Mouse (Mus musculus): ENCODE measurements around the gene Bex2.
"Not testable (repeated sequence)": the region's sequence is repeated elsewhere in the genome, so short reads cannot be mapped to it uniquely, and the experiment has no call there.

The Bex2 gene
- long read RNA-seq, experiment 1, transcript Bex2-201 (3 exons, 903 nt), result major isoform, 21 of 23 reads
- long read RNA-seq, experiment 1, partial matches to known transcripts, result 2 of 23 reads
- long read RNA-seq, experiment 1, other reads (novel, unspliced or antisense), result 0 of 23 reads
- long read RNA-seq, experiment 2, transcript Bex2-201 (3 exons, 903 nt), result major isoform, 34 of 36 reads
- long read RNA-seq, experiment 2, partial matches to known transcripts, result 1 of 36 reads
- long read RNA-seq, experiment 2, other reads (novel, unspliced or antisense), result 1 of 36 reads

DNA sequence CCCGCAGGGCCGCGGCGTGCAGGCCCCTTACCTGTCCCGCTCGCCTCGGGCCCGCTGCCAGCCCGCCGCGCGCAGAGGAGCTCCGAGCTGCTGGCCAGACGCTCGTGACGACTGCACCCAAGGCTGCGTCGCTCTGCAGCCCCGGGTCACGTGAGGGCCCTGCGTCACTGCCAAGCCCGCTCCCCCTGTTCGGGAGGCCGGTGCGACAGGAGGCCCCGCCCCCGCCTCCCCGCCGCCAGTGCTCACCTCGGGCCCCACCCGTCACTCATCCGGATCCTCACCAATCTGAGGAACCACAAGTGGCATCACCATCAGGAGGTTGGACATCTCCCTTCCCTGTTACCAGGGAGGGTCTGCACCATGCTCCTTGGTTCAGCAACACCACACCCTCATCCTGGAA is at the start of gene Bex2:
Gene Bex2, minus strand, starts transcription at position 217 of the 400 bp plus-strand sequence.
- intact Hi-C loops (cut with DNase I), result not testable (repeated sequence)

DNA sequence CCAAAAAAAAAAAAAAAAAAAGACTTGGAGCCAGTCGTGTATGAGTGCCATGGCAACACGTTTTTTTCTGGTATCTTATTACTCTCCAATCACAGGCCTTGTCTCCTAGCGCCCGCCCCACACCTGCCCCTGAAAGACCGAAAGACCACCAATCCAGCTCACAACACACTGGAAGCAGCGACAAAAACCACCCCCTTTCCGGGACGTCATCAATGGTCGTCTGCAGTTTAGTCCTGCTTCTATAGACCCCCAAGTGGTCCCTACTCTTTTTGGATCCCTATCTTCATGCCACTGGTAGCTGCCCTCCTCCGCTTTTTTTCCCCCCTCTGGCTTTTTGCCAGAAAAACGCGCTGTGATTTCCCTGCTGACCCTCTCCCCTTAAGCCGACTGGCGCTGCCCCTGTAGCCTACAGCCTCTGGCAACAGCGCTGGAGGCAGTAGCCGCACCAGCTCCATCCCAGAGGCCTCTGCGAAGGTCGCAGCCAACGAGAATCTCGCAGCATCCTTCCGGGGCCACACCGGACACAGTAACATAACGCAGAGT is 47.5 kb upstream of the Bex2 start:
- intact Hi-C loops (cut with DNase I), result no loop called here

DNA sequence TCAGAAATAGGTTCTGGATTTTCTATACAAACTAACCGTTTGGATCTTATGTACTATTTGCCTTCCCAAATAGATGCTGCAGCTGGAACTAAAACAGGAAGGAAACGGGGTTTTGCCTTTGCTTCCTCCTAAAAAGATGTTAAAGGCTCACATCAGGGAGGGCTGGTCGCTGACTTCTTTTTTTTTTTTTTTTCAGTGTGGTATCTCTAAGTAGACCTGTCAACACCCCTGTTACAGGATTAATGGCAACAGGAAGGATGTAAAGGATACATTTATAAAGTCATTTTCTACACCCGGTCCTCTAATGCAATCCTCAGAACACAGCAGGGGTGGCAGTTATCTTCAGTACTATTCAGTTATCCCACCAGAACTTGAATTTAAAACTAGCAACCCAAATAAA is 47.0 kb upstream of the Bex2 start:
- intact Hi-C loops (cut with DNase I), result no loop called here

DNA sequence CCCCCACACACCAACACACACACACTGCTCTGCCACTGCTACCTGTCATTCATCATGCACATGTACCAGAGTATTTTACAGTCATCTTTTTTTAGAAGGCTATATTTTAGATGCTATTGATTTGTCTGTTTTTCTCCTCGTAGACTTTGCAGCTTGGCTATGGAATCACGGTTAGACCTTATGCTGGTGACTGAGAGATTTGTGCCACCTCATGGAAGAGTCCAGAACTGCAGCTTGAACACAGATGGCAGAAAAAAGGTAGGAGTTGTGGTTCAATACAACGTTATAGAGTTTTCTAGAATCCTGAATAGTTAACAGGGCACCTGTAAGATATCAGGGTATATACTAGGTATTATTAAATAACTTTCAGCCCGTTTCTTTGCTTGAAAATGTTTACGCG is 39.9 kb upstream of the Bex2 start:
- intact Hi-C loops (cut with DNase I), result loop anchor here (2.0 kb wide), 1 partner anchor 61 kb away; no protein-coding TSS in a partner anchor

DNA sequence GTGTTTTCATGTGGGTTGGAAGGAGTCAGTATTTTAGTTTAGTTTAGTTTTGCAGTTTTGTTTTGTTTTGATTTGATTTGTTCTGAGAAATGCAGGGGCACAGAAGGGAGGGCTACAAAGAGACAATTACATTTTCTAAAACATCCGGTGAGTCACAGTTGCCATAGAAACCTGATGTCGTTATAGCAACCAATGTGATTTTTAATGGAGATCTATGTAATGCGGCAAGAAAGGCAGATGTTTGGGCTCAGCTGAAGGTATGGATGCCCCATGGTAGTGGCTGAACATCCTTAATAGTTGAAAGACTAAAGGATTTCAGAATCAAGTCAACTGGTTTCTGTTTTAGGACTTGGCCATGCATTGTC is 36.7 kb upstream of the Bex2 start:
- intact Hi-C loops (cut with DNase I), result no loop called here

DNA sequence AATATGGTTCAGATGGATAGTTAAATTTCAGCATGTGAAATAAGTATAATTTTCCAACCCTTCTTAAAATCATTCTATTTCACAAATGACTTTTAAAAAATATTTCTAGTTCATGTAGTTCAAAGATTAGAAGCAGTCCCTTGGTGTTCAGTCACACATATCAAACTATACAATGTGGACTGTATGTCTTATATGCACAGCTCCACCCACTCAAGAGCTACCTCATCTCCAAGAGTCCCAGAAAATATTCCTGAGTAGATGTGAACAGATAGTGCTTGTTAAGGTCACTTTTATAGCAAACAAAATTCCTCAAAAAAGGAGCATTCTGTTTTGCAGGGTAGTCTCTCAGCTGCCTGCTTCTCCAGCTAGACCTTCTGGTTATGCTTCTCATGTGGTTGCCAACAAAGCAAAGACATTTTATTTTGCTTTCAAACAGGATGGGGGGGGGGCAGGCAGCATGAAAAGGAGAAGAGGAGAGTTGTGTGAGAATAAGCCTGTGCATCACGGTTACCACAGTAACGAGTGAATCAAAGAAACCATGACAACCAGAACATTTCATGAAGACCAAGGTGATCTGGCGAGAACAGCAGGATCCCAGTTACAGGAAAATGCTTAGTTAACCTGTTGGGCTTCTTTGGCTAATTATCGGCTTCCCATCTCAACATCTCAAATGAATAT is 36.1 kb upstream of the Bex2 start:
- intact Hi-C loops (cut with DNase I), result no loop called here

DNA sequence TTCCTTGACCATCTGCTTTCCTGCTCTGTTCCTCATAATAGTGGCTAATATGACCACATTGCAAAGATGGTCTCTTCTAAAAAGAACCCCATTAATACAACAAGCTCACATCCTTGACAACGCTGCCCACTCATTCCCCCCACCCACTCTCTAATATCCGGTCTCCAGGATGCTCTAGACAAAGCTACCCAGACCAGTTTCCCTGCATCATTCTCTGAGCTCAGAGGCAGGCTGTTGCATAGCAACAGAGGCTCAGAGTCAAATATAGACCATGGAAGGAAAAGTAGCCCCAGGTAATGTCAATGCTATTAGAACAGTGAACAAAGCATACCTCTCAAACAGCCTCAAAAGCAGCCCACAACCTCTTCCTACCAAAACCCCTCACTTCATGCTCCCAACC is 26.4 kb upstream of the Bex2 start:
- intact Hi-C loops (cut with DNase I), result no loop called here

DNA sequence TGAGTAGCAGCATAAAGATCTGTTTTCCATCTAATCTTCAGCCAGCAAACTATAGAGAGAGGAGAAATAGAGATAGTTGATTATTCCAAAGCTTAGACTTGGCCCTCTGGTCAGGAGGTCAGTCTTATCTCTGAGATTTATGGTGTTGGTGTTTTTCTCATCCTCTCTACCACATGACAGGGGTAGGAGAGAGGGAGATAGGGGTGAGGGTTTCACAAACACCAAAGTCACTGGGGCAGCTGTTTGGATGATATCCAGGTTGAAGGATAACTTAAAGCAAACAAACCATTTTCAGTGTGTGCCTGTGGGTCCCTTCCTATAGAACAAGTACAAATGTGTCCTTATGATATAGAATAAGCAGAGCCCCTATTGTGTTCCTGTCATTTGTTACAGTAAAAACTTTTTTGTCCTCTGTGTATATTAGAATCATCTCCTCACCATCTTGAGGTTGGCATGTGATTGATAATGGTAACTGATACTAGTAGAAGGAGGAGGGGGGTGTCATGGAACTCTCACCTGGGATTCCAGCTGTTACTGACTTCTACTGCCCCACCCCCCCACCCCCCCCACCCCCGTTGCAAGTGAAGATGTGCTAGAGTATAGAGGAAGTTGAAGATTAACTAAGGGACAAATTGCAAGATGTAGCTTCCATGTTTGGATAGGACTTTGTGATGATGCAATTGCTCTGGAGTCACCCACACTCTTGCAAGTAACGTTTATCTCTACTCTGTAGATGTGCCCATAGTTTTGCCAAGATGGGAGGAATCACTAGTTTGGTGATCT is 24.7 kb upstream of the Bex2 start:
- intact Hi-C loops (cut with DNase I), result no loop called here

DNA sequence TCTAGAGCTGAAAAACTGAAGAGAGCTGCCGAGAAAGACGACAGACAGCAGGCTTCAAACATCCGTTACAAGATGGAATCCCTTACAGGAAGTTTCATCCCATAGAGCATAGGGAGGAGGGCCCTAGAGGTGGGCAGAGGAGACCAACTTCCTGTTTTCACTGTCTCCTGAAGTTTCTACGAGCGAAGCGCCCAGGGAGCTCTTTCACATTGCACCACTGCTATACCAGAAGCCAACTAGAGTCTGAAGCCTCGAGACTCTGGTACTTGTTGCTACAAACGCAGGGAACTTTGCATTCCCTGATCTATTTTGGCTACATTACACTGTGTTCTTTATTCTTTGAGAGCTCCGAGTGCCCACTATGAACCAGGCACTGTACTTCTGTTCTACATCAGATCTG is 17.1 kb upstream of the Bex2 start, which contains the start of gene Nxf3:
Gene Nxf3, minus strand, starts transcription at position 101 of the 400 bp plus-strand sequence.
- intact Hi-C loops (cut with DNase I), result no loop called here

DNA sequence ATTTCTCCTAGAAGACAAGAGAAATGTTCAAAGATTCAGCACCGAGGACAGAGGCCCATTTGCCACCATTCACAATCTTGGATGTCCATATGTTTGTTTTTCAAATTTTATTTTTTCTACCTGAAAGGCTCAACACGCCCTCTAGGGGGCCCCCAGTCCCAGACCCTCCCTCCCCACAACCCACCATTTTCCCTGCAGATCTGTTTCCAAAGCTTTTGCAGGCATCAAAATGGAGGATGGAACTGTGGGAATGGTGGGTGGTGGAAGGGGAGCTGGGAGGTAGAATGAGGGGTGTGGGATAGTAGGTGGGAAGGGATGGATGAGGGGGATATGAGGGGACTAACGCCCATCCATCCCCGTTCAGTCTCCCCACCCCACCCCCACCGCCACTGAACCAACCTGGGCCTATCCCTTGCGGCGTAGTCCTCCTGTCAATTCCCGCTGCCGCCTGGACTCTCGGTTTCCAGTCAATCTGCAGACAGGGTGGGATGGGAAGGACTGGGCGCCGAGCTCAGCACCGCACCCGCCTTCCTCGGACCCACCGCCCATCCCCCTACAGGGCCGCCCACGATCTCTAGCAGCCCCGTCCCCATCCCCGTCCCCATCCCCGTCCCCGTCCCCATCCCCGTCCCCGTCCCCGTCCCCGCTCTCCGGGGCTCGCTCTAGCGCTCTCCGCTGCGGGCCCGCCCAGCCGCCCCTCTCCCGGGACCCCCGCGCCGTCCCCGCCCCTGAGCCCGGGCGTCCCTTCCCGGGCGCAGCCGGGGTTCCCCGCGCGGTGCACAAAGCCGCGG is 640 bp downstream of the Bex2 start:
- intact Hi-C loops (cut with DNase I), result not testable (repeated sequence)

DNA sequence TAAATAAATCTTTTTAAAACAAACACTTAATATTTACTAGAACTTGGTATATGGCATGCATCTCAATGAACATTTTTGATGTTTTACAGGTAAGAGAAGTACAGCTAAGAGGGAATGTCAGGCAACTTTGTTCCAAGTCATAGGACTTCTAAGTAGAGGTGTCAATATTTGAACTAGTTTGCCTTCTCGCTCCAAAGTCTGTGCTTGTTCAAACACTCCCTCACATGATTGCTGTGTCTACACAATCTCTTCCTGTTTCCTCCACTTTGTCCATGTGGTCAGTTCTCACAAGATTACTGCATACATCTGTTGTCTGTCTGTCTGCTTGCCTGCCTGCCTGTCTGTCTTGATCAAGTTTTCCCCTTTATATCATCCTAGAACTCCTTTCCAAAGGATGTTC is 7.3 kb downstream of the Bex2 start:
- intact Hi-C loops (cut with DNase I), result no loop called here

DNA sequence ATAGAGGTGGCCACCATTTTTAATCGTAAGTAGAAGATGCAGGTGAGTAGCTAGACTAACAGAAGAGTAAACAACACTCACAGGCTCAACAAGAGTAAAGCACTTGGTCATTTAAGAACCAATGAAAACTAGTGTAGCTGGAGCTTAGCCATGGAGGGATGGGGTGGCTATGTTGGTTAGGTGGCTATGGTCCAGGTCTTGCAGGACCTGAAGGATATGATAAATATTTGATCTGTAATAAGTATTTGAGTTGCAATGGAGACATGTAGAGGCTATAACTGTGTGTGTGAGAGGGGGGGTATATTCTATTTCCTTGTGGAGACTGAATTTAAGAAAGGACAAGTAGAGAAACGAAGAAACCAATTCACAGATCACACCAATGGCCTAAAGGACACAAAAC is 16.8 kb downstream of the Bex2 start:
- intact Hi-C loops (cut with DNase I), result no loop called here

DNA sequence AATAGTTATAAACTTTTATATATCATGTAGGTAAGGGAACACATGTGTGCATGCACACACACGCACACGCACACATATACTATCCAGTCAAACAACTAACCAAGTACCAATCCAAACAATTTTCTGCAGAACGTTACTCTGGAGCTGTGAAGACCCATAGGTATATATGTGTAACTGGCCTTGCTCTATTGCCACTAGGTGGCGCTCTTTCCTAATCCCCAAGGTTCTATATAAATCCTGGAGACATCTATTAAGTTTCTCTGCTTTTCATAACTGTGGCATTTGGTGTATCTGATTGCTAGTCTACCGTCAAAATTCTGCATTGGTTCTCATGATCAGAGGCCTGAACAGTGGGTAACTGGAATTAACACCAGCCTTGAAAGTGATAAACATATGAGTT is 20.5 kb downstream of the Bex2 start:
- intact Hi-C loops (cut with DNase I), result loop anchor here (2.0 kb wide), 1 partner anchor 61 kb away; no protein-coding TSS in a partner anchor

DNA sequence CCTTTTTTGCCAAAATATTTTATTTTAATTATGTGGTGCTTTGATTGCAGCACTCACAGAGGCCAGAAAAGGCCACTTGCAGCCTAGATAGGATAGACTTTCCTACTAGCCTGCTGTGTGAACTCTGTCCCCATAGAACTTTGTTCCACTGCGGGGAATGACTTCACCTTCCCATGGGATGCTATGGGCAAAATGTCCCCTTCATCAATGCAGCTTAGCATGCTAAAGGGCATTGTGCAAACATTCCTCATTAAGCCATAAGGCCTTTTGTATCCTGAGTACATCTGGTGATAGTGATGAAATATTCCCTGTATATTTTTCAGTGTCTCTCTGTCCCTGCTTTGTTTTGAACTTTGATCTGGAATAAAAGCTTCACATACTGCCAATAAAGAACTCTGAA is 24.3 kb downstream of the Bex2 start:
- intact Hi-C loops (cut with DNase I), result no loop called here

DNA sequence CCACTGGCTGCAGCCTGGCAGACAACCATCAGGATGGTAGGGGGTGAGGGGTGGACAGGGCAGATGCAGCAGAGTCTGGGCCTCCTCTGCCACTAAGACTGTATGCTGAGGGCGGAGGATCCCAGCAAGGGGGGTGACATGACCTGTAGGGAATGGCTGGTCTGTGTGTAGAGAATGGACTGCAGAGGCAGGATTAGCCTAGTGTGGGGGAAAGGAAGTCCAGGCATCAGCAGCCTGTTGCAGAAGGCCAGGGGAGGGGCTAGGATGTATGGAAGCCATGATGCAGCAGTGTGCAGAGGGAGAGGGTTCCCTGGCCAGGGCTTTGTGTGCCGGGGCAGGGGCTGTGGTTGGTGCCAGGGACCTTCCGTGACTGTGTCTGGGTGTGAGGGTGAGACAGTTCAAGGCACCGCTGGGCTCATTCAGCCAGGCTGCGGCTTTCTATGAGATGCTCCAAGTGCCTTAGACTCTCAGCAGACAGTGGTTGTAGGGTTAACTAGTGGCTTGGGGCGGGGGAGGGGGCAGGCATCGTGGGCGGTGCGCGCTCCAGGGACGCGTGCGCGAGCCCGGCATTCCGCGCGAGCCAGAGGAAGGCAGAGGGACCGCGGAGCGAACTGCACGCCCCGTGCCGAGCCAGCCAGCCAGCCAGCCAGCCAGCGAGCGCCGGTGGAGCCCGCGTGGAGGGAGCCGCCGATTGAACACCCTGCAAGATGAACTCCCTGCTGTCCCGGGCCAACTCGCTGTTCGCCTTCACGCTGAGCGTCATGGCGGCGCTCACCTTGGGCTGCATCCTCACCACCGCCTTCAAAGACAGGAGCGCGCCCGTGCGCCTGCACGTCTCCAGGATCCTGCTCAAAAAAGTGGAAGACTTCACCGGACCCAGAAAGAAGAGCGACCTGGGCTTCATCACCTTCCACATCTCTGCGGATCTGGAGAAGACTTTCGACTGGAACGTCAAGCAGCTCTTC is 35.0 kb downstream of the Bex2 start, which contains the start of gene Arxes1:
Gene Arxes1, plus strand, starts transcription at position 569 of the 965 bp plus-strand sequence.
- intact Hi-C loops (cut with DNase I), result not testable (repeated sequence)

DNA sequence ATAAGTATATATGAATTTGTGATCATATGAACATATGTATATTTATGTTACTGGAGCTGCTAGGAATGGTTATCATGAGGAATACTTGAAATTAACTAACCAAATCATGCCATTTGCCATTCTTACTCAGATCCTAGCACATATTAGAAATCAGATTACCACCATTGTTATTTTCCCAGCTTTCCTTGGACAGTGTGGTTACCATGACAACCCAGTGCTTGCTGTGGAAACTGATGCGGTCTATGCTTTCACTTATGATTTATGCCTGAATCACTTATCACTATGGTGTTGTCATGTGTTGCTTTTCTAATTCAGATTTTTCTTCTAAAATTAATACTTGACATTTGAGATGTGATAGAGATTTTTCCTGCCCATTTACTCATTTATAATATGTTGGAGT is 37.7 kb downstream of the Bex2 start:
- intact Hi-C loops (cut with DNase I), result no loop called here

Measured in adrenal gland (tissue).